25 mouse cellular contexts compared by ENCODE assay signal in the genomic region with DNA sequence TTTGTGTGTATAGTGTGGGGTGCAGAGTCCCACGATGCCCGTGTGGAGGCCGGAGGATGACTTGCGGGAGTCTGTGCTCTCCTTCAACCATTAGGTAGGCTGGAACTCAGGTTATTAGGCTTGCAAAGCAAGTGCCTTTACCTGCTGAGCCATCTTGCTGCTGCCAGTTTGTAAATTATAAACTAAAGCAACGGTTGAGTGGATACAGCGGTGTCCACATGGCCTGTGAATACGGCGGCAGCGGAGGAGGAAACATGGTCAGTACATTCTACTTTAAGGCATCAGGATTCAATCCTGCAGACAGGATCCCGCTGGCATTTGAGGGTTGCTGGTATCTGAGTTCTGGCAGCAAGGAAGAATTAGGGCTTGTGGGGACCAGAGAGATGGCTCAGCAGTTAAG.
A peak's percentile ranks its signal among the peaks of the same experiment; 100 is the strongest.
DNase-seq lines count a peak whose midpoint lies in the region; ATAC-seq and TF ChIP-seq lines count a peak whose summit lies in the region.
"Had no signal": no experiment of that assay in that cellular context is flagged by ENCODE, and none has a peak within 500 bp of the region (broad histone marks: within the 10 kb centered on the region; RNA-seq: fewer than 3 reads in every experiment).

No protein-coding gene starts in this region.

- no peak overlapping the region for H3K9ac ChIP-seq in kidney, embryonic 15.5 days
- H3K9ac ChIP-seq in kidney, embryonic 16.5 days (replicated peaks; ENCODE audit: low read length): no peak overlapping the region
- H3K9ac ChIP-seq: embryonic facial prominence, embryonic 12.5 days; embryonic facial prominence, embryonic 15.5 days; forebrain, postnatal 0 days; heart, embryonic 13.5 days; hindbrain, embryonic 14.5 days had no signal

- no peaks in the 10 kb centered on the region for H3K36me3 ChIP-seq in kidney, embryonic 15.5 days
- no peaks in the 10 kb centered on the region for H3K36me3 ChIP-seq in kidney, embryonic 16.5 days (ENCODE audit: insufficient read depth, low read length)
- H3K36me3 ChIP-seq: embryonic facial prominence, embryonic 12.5 days; embryonic facial prominence, embryonic 15.5 days; G1E; heart, embryonic 13.5 days had no signal

- H3K4me1 ChIP-seq in kidney, embryonic 15.5 days: peaks cover 3% of the 10 kb centered on the region; the same call in 1 of the 2 replicates
- no peaks in the 10 kb centered on the region; the same call in 1 of the 2 replicates for H3K4me1 ChIP-seq in kidney, embryonic 16.5 days (ENCODE audit: insufficient read depth, low read length)
- no peaks in the 10 kb centered on the region for H3K4me1 ChIP-seq in lung, adult 2 months (ENCODE audit: control insufficient read depth, insufficient read depth, low read length)
- H3K4me1 ChIP-seq: embryonic facial prominence, embryonic 12.5 days; embryonic facial prominence, embryonic 15.5 days; heart, embryonic 13.5 days had no signal

- peak; percentile 21 for DNase-seq in kidney, adult 18-20 months
- peak; percentile 25 to 52 for DNase-seq in kidney, postnatal 25 days
- no peak for DNase-seq in lung, adult 2 months
- no peak for DNase-seq in frontal cortex, postnatal 10 days (ENCODE audit: low spot score in 2 of 2)
- DNase-seq in thymus, postnatal 10 days (ENCODE audit: low spot score in 2 of 2): no peak
- DNase-seq: adrenal gland, postnatal 10 days; adrenal gland, postnatal 36 days; B cell, adult 2 months; cerebellum, adult 18-20 months; cerebellum, adult 9-10 months; cerebellum, postnatal 14 days; forebrain, postnatal 0 days; gastrocnemius, postnatal 25 days; heart, adult 18-20 months; heart, postnatal 14 days; heart, postnatal 4 days had no signal

- peaks cover 26% of the 10 kb centered on the region for H3K27me3 ChIP-seq in kidney, embryonic 15.5 days
- peaks cover 6% of the 10 kb centered on the region; the same call in 1 of the 2 replicates for H3K27me3 ChIP-seq in kidney, embryonic 16.5 days (ENCODE audit: insufficient read depth, low read length)

- no peak for ATAC-seq in kidney, embryonic 15.5 days (replicated peaks; ENCODE audit: low FRiP score)
- ATAC-seq in kidney, embryonic 16.5 days (ENCODE audit: low FRiP score, low TSS enrichment): peak; percentile 35; the same call in 1 of the 2 replicates
- ATAC-seq: forebrain, embryonic 14.5 days; forebrain, postnatal 0 days; Patski had no signal

- H3K27ac ChIP-seq in kidney, embryonic 15.5 days: no peak overlapping the region
- H3K27ac ChIP-seq in kidney, embryonic 16.5 days (ENCODE audit: low read length): no peak overlapping the region
- H3K27ac ChIP-seq: embryonic facial prominence, embryonic 12.5 days; embryonic facial prominence, embryonic 15.5 days; heart, embryonic 13.5 days; hindbrain, embryonic 14.5 days had no signal

- no peak for TF ChIP-seq CTCF in lung, adult 2 months (IDR thresholded peaks at IDR 0.05; ENCODE audit: insufficient read depth, low read length)

- TF ChIP-seq POLR2A in lung, adult 2 months (IDR thresholded peaks at IDR 0.05; ENCODE audit: borderline replicate concordance, extremely low read depth, low read depth, low read length): no peak

- H3K4me2 ChIP-seq in kidney, embryonic 15.5 days: no peak overlapping the region
- H3K4me2 ChIP-seq in kidney, embryonic 16.5 days (replicated peaks; ENCODE audit: low read depth, low read length): no peak overlapping the region
- H3K4me2 ChIP-seq: embryonic facial prominence, embryonic 12.5 days; embryonic facial prominence, embryonic 15.5 days; heart, embryonic 13.5 days; hindbrain, embryonic 14.5 days had no signal

- H3K4me3 ChIP-seq in kidney, embryonic 15.5 days (replicated peaks): no peak overlapping the region
- H3K4me3 ChIP-seq in kidney, embryonic 16.5 days (ENCODE audit: low read length): no peak overlapping the region
- H3K4me3 ChIP-seq in lung, adult 2 months (replicated peaks; ENCODE audit: extremely low read depth, low read depth, low read length): no peak overlapping the region
- H3K4me3 ChIP-seq: embryonic facial prominence, embryonic 12.5 days; embryonic facial prominence, embryonic 15.5 days; heart, embryonic 13.5 days had no signal

- WGBS in kidney, embryonic 15.5 days: 66% methylated on average over 10 of the region's 10 CpGs
- 65% methylated on average over 10 of the region's 10 CpGs for WGBS in kidney, embryonic 16.5 days
- WGBS in lung, adult 2 months: 86% methylated on average over 10 of the region's 10 CpGs

- no peaks in the 10 kb centered on the region for H3K9me3 ChIP-seq in kidney, embryonic 15.5 days (replicated peaks)
- peaks cover 3% of the 10 kb centered on the region; the same call in 1 of the 2 replicates for H3K9me3 ChIP-seq in kidney, embryonic 16.5 days (ENCODE audit: low read length)
- H3K9me3 ChIP-seq: embryonic facial prominence, embryonic 12.5 days; embryonic facial prominence, embryonic 15.5 days; heart, embryonic 13.5 days had no signal

Comparison
In these comparisons a context has a peak if more than half of its experiments do, and no peak if none do; other contexts are left out.
1. DNase-seq: peak in kidney, adult 18-20 months (single experiment) and kidney, postnatal 25 days (2 of 2); none in lung, adult 2 months (single experiment), frontal cortex, postnatal 10 days (0 of 2) and thymus, postnatal 10 days (0 of 2).